Mouse (Mus musculus) embryonic facial prominence, embryonic 12.5 days (tissue): ENCODE results near the gene Selenop. TPM values are rescaled to one million over a fixed set of nuclear protein-coding genes. Genes with fewer than 3 reads are reported as not detected.

Source experiments
- ATAC-seq: fragments of 200-750 bp; cut with Nextera tagmentation; 2 replicates; pipeline ENCODE4 v1.8.0; 2017; ENCODE audit not compliant: insufficient number of reproducible peaks, insufficient read depth, low FRiP score, low TSS enrichment
- H3K27ac ChIP-seq: fragments of 300-500 bp; sonication (generic); 2 replicates; pipeline ENCODE4 v1.5.1; 2016; ENCODE audit warnings: mild to moderate bottlenecking
- H3K27me3 ChIP-seq: fragments of 300-500 bp; sonication (generic); 2 replicates; pipeline ENCODE4 v1.6.1; 2016; ENCODE audit warnings: mild to moderate bottlenecking, moderate library complexity
- H3K36me3 ChIP-seq: fragments of 300-500 bp; sonication (generic); 2 replicates; pipeline ENCODE4 v1.6.1; 2016; ENCODE audit warnings: mild to moderate bottlenecking
- H3K4me1 ChIP-seq: fragments of 300-500 bp; sonication (generic); 2 replicates; pipeline ENCODE4 v1.6.1; 2016
- H3K4me2 ChIP-seq: fragments of 300-500 bp; sonication (generic); replicated peaks from 2 replicates; pipeline ENCODE4 v1.6.1; 2016; ENCODE audit warnings: mild to moderate bottlenecking, moderate library complexity
- H3K4me3 ChIP-seq: fragments of 300-500 bp; sonication (generic); 2 replicates; pipeline ENCODE4 v1.5.1; 2016; ENCODE audit warnings: mild to moderate bottlenecking
- H3K9ac ChIP-seq: fragments of 300-500 bp; sonication (generic); 2 replicates; pipeline ENCODE4 v1.6.1; 2016; ENCODE audit warnings: mild to moderate bottlenecking, moderate library complexity
- H3K9me3 ChIP-seq: fragments of 300-500 bp; sonication (generic); 2 replicates; pipeline ENCODE4 v1.6.1; 2016; ENCODE audit warnings: mild to moderate bottlenecking, moderate library complexity
- WGBS: fragments of 180-500 bp; shearing (Covaris S2); methylation state at CpG from one replicate; pipeline ENCODE4 v1.1.7; 2016; 5-methylcytosine and 5-hydroxymethylcytosine counted together
- polyA plus RNA-seq: library from polyadenylated mRNA; unstranded; fragments of >200 nt; fragmentation: Nextera tagmentation; extraction: Ambion mirVana; gene quantifications from 2 replicates; pipeline ENCODE4 v1.2.1, GENCODE M21; 2016

Selenop gene
- polyA plus RNA-seq, 1 experiment from 2014 or later, result 81.6 TPM

GRCm38 (mm10) chr15:3273191-3273590 is 4.8 kb downstream of the Selenop start:
- H3K4me2 ChIP-seq, result no peak overlapping the region
- no peak for ATAC-seq
- no peaks in the 10 kb centered on the region for H3K27me3 ChIP-seq
- no peak overlapping the region for H3K4me3 ChIP-seq
- peaks cover 14% of the 10 kb centered on the region for H3K4me1 ChIP-seq
- no peak overlapping the region for H3K9ac ChIP-seq
- 60% methylated on average over 1 of the region's 1 CpGs for WGBS
- no peaks in the 10 kb centered on the region for H3K9me3 ChIP-seq
- H3K36me3 ChIP-seq, result no peaks in the 10 kb centered on the region
- no peak overlapping the region for H3K27ac ChIP-seq

GRCm38 (mm10) chr15:3277391-3277790 is 9.0 kb downstream of the Selenop start:
- H3K9me3 ChIP-seq, result no peaks in the 10 kb centered on the region
- H3K4me2 ChIP-seq, result no peak overlapping the region
- no peak for ATAC-seq
- no peak overlapping the region for H3K9ac ChIP-seq
- H3K27me3 ChIP-seq, result no peaks in the 10 kb centered on the region
- H3K36me3 ChIP-seq, result peaks cover 5% of the 10 kb centered on the region; the same call in 1 of the 2 replicates
- no peak overlapping the region for H3K27ac ChIP-seq
- H3K4me3 ChIP-seq, result no peak overlapping the region
- H3K4me1 ChIP-seq, result no peaks in the 10 kb centered on the region
- WGBS, result 92% methylated on average over 2 of the region's 2 CpGs

- Histone ChIP-seq H3K4me1 (no peaks in the 10 kb centered on the region), H3K9ac (no peak overlapping the region), H3K27ac (no peak overlapping the region), H3K4me2 (no peak overlapping the region), H3K4me3 (no peak overlapping the region), H3K27me3 (no peaks in the 10 kb centered on the region), H3K9me3 (no peaks in the 10 kb centered on the region), H3K36me3 (peaks cover 5% of the 10 kb centered on the region; the same call in 1 of the 2 replicates)
- ATAC-seq, result no peak
- WGBS, result 77% methylated on average over 7 of the region's 7 CpGs
Observed at GRCm38 (mm10) chr15:3279242-3279641, 10.9 kb downstream of the Selenop start.

- Histone ChIP-seq H3K9me3 (no peaks in the 10 kb centered on the region), H3K4me1 (no peaks in the 10 kb centered on the region), H3K27ac (no peak overlapping the region), H3K27me3 (no peaks in the 10 kb centered on the region), H3K4me3 (no peak overlapping the region), H3K4me2 (no peak overlapping the region), H3K36me3 (peaks cover 5% of the 10 kb centered on the region; the same call in 1 of the 2 replicates), H3K9ac (no peak overlapping the region)
- no peak for ATAC-seq
Observed at GRCm38 (mm10) chr15:3281216-3281615, 12.9 kb downstream of the Selenop start.

GRCm38 (mm10) chr15:3281737-3282136 is 13.4 kb downstream of the Selenop start:
- Histone ChIP-seq H3K27ac (no peak overlapping the region), H3K36me3 (peaks cover 5% of the 10 kb centered on the region; the same call in 1 of the 2 replicates), H3K4me3 (no peak overlapping the region), H3K4me1 (no peaks in the 10 kb centered on the region), H3K9ac (no peak overlapping the region), H3K27me3 (no peaks in the 10 kb centered on the region), H3K9me3 (no peaks in the 10 kb centered on the region), H3K4me2 (no peak overlapping the region)
- 74% methylated on average over 1 of the region's 1 CpGs for WGBS
- no peak for ATAC-seq

GRCm38 (mm10) chr15:3286032-3286431 is 17.7 kb downstream of the Selenop start:
- no peaks in the 10 kb centered on the region for H3K36me3 ChIP-seq
- ATAC-seq, result no peak

GRCm38 (mm10) chr15:3290435-3290834 is 22.1 kb downstream of the Selenop start:
- 72% methylated on average over 3 of the region's 3 CpGs for WGBS
- Histone ChIP-seq H3K9ac (no peak overlapping the region), H3K4me3 (no peak overlapping the region), H3K4me2 (no peak overlapping the region), H3K27ac (no peak overlapping the region), H3K9me3 (no peaks in the 10 kb centered on the region), H3K36me3 (no peaks in the 10 kb centered on the region), H3K27me3 (no peaks in the 10 kb centered on the region), H3K4me1 (no peaks in the 10 kb centered on the region)
- ATAC-seq, result no peak

More at GRCm38 (mm10) chr15:3286032-3286431, 17.7 kb downstream of the Selenop start:
- Histone ChIP-seq H3K27me3 (no peaks in the 10 kb centered on the region), H3K4me1 (no peaks in the 10 kb centered on the region), H3K27ac (no peak overlapping the region), H3K9ac (no peak overlapping the region), H3K9me3 (no peaks in the 10 kb centered on the region), H3K4me2 (no peak overlapping the region), H3K4me3 (no peak overlapping the region)

GRCm38 (mm10) chr15:3293477-3293876 is 25.1 kb downstream of the Selenop start:
- H3K4me1 ChIP-seq, result no peaks in the 10 kb centered on the region
- H3K36me3 ChIP-seq, result no peaks in the 10 kb centered on the region
- H3K4me2 ChIP-seq, result no peak overlapping the region
- no peak overlapping the region for H3K4me3 ChIP-seq
- 62% methylated on average over 1 of the region's 1 CpGs for WGBS
- H3K9ac ChIP-seq, result no peak overlapping the region
- H3K9me3 ChIP-seq, result no peaks in the 10 kb centered on the region
- ATAC-seq, result no peak
- no peaks in the 10 kb centered on the region for H3K27me3 ChIP-seq
- no peak overlapping the region for H3K27ac ChIP-seq

GRCm38 (mm10) chr15:3295986-3296385 is 27.6 kb downstream of the Selenop start:
- Histone ChIP-seq H3K9ac (no peak overlapping the region), H3K4me3 (no peak overlapping the region), H3K4me2 (no peak overlapping the region), H3K9me3 (no peaks in the 10 kb centered on the region), H3K4me1 (no peaks in the 10 kb centered on the region), H3K27ac (no peak overlapping the region), H3K27me3 (no peaks in the 10 kb centered on the region), H3K36me3 (no peaks in the 10 kb centered on the region)
- no peak for ATAC-seq
- 66% methylated on average over 1 of the region's 1 CpGs for WGBS

- Histone ChIP-seq H3K4me2 (no peak overlapping the region), H3K9ac (no peak overlapping the region), H3K4me1 (no peaks in the 10 kb centered on the region), H3K27me3 (no peaks in the 10 kb centered on the region), H3K36me3 (no peaks in the 10 kb centered on the region), H3K27ac (no peak overlapping the region), H3K9me3 (no peaks in the 10 kb centered on the region), H3K4me3 (no peak overlapping the region)
- WGBS, result 81% methylated on average over 8 of the region's 8 CpGs
- ATAC-seq, result no peak
Observed at GRCm38 (mm10) chr15:3297615-3298014, 29.3 kb downstream of the Selenop start.

- Histone ChIP-seq H3K9ac (no peak overlapping the region), H3K4me1 (no peaks in the 10 kb centered on the region), H3K4me2 (no peak overlapping the region), H3K9me3 (no peaks in the 10 kb centered on the region), H3K27ac (no peak overlapping the region), H3K36me3 (no peaks in the 10 kb centered on the region), H3K4me3 (no peak overlapping the region), H3K27me3 (no peaks in the 10 kb centered on the region)
- 74% methylated on average over 4 of the region's 4 CpGs for WGBS
- no peak for ATAC-seq
Observed at GRCm38 (mm10) chr15:3300361-3301100, 32.2 kb downstream of the Selenop start.

- Histone ChIP-seq H3K9ac (no peak within 1 kb of the TSS), H3K9me3 (no peaks in the 10 kb centered on the region), H3K4me3 (no peak within 1 kb of the TSS), H3K36me3 (no peaks in the 10 kb centered on the region), H3K27me3 (no peaks in the 10 kb centered on the region), H3K4me1 (no peaks in the 10 kb centered on the region), H3K27ac (no peak within 1 kb of the TSS), H3K4me2 (no peak within 1 kb of the TSS)
- no peak for ATAC-seq
- 86% methylated on average over 12 of the region's 12 CpGs for WGBS
Observed at GRCm38 (mm10) chr15:3303426-3303825, 35.1 kb downstream of the Selenop start, which contains the start of gene Ccdc152. Ccdc152 (minus strand) TSS chr15:3303526.
